Mouse (Mus musculus): ENCODE measurements at regions not wholly inside any gene's neighbourhood (a gene's known extent, or its start where the extent isn't known, plus 50 kb on each side); places are given as distances from the start of the nearest gene placed in this dataset.
"Not testable (repeated sequence)": the region's sequence is repeated elsewhere in the genome, so short reads cannot be mapped to it uniquely, and the experiment has no call there.

DNA sequence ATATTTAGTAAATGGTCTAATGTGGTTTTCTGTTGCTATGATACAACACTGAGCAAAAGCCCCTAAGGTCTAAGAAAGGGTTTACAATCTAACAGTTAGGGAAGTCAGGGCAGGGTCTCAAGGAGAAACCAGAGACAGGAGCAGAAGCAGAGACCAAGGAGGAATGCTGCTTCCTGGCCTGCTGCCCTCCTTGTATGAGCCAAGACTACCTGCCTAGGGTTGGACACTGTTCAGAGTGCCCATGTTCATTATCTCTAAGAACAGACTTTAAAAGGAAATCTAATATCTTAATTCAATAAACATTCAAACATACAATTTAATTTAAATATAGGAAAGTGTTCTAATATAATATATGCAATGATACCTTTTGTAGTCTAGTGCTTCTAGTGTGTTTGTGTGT is 63.0 kb upstream of the Tmem106b start:
- no peak for DNase-seq

DNA sequence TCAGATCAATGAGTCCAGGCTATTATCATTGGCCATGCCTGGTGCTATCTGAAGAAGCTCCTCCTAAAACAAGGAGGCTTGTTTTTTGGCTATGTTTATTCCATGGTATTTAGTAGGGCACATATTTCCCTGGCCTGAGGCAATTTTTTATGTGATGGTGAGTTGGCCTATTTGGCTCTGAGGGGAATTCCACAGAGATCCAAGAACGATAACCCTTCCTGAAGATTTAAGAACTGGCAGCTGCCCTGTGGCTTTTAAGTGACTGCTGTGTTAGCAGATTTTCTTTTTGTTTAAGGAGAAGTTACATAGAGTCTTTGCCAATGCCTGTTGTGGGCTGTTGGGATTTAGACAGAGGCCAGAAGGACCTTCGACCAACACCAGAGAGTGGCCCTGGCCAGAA is 74.9 kb upstream of the Tmem106b start:
- no peak for DNase-seq

GRCm38 (mm10) chr6:12993772-12994171 is 75.8 kb upstream of the Tmem106b start:
- no peak for DNase-seq

GRCm38 (mm10) chr6:12977184-12977897 is 92.2 kb upstream of the Tmem106b start:
- DNase-seq: no peak

DNA sequence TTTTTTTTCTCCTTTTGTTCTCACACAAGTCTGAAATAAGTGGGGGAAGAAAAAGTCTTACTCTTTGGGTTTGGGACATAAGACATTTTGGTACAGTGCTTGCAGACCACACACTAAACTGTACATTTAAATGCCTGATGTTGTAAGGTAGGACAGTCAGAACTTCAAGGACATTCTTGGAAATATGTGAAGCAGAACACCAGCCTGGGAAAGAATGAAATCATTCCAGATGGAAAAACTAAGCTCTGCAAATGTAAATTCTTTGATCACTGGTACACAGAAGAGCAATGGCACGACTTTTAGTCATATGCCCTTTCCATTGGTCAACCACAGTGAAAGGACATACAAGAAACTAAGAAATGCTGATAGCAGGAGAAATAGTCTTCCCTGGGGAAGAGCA is 98.0 kb upstream of the Tmem106b start:
- no peak for DNase-seq

DNA sequence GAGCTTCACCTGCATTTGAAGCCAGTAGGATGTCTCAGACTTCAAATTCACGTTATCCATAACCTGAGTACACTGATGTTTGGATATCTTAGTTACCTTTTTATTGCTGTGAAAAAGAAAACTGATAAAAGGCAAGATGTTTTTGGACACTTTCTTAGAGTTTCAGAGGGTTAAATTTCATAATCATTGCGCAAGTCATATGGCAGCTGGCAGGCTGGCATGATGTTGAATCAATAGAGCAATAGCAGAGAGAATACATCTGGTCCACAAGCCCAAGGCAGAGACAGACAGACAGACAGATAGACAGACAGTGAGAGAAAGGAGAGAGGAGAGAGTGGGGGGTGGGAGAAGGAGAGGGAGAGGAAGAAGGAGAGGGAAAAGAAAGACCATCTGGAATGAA is 102.3 kb upstream of the Tmem106b start:
- no peak for DNase-seq

GRCm38 (mm10) chr6:12957797-12958196 is 111.8 kb upstream of the Tmem106b start:
- DNase-seq: no peak

DNA sequence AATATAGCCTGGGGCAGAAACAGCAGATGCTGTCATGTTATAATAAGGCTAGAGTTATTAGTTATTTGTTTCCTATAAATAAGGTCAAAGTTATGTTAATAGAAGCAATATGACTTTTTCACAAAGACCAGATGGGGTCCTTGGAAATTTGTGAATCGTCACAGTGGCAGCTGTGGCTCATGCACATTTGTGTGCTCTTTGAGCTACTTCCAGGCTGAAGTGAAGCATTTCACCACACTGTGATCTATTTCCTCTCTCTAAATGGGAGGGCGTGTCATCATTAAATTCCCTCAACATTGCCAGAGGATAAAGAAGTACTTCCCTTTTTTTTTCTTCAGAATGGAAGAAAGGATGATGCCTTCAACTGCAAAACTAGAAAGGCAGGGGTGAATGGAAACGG is 157.9 kb upstream of the Tmem106b start:
- no peak for DNase-seq

GRCm38 (mm10) chr6:12892929-12893328 is 143.7 kb upstream of the Thsd7a start:
- DNase-seq: no peak

DNA sequence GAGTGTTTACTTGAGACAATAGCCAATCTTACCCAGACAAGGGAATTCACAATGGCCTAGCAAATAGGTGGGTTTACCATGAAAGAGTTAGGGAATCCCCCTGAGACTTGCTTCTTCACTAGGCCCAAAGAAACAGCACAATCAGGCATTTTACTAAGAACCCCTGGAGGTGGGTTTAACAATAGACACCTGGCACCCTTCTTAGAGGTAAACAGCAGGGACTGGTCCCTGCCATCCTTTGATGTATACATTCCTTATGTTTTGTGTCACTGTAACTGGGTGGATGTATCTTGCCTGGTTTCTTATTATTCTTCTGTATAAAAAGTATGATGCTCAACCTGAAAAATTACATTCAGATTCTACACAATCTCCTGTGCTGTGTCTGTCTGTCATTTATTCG is 127.7 kb upstream of the Thsd7a start:
- not testable (repeated sequence) for DNase-seq

GRCm38 (mm10) chr6:12876366-12876765 is 127.2 kb upstream of the Thsd7a start:
- no peak for DNase-seq

GRCm38 (mm10) chr6:12868251-12868650 is 119.0 kb upstream of the Thsd7a start:
- peak; percentile 3 for DNase-seq

- DNase-seq: no peak
These were observed 102.8 kb upstream of the Thsd7a start for GRCm38 (mm10) chr6:12852041-12852440.

- not testable (repeated sequence) for DNase-seq
These were observed 85.9 kb upstream of the Thsd7a start for GRCm38 (mm10) chr6:12835079-12835478.

DNA sequence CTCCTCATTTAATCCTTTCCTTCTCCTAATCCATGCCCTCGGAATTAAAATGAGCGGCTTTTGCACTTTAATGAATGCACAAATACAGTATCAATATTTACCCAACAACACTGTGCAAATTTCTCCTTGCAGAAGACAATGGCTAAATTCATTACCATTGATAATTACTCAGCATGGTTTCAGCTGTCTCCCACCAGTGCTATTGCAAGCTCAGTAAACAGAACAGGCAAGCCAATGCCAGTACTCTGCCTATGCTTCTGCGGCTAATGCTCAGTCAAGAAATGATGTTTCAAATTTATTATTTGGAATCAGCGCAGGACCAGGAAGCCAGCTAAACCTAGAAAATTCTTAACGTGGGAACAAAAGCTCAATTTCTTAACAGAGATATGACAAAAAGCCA is 84.1 kb upstream of the Thsd7a start:
- no peak for DNase-seq

GRCm38 (mm10) chr6:12831916-12832315 is 82.7 kb upstream of the Thsd7a start:
- DNase-seq: no peak

- no peak for DNase-seq
These were observed 82.3 kb upstream of the Thsd7a start for GRCm38 (mm10) chr6:12831485-12831884.

DNA sequence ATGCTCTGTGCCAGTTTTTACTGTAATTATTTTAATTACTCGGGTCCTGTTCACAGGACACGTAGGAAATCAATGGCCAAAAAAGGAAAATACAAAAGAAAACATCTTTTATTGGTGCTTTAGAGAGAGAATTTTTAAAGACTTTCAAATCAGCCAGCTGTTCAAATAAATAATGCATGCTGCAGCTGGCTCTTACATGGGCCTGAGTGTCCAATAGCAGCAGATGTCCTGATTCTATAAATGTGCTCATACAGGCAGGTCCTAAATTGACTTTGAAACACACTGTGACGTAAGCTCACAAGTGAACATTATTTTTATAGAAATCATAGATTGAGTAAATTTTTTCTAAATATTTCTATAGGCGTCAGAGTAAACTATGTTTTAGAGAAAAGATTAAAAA is 78.5 kb upstream of the Thsd7a start:
- no peak for DNase-seq

GRCm38 (mm10) chr6:12814972-12815770 is 66.0 kb upstream of the Thsd7a start:
- no peak for DNase-seq

GRCm38 (mm10) chr6:12813781-12814180 is 64.6 kb upstream of the Thsd7a start:
- not testable (repeated sequence) for DNase-seq

GRCm38 (mm10) chr6:12812467-12812866 is 63.3 kb upstream of the Thsd7a start:
- no peak for DNase-seq

GRCm38 (mm10) chr6:12812036-12812435 is 62.8 kb upstream of the Thsd7a start:
- no peak for DNase-seq

GRCm38 (mm10) chr6:12809601-12810000 is 60.4 kb upstream of the Thsd7a start:
- no peak for DNase-seq

Measured in kidney, postnatal 14 days (tissue).